Mouse (Mus musculus): Measurements from ENCODE around the gene Zfp422. TPM values are rescaled to one million over a fixed set of nuclear protein-coding genes. Genes with fewer than 3 reads are reported as not detected.

Zfp422 gene
- not detected in 2 replicates for polyA plus RNA-seq (2012; ENCODE audit: insufficient read depth, insufficient read length, low replicate concordance, missing spikeins)

- WGBS = under 1% methylated on average over 56 of the region's 56 CpGs
- Histone ChIP-seq H3K4me1 (ENCODE audit: control insufficient read depth, insufficient read depth, low read length) (no peaks in the 10 kb centered on the region), H3K4me3 (ENCODE audit: insufficient read depth, low read depth, low read length) (peak within 1 kb of the TSS; percentile 94), H3K27ac (ENCODE audit: insufficient read depth, low read depth, low read length) (peak within 1 kb of the TSS; percentile 72)
- TF ChIP-seq CTCF (IDR thresholded peaks at IDR 0.05; ENCODE audit: insufficient read depth, low read depth, low read length) = no peak
- peak; percentile 62; the same call in 1 of the 2 replicates for TF ChIP-seq POLR2A (IDR thresholded peaks at IDR 0.05; ENCODE audit: insufficient read depth, low read depth, low read length)
Measured at GRCm38 (mm10) chr6:116628539-116629171, at the start of gene Zfp422. Zfp422 (minus strand) TSS chr6:116628999.

GRCm38 (mm10) chr6:116677321-116677720 lies 48.5 kb upstream of the Zfp422 start:
- peaks cover 13% of the 10 kb centered on the region for H3K4me1 ChIP-seq (ENCODE audit: control insufficient read depth, insufficient read depth, low read length)
- TF ChIP-seq CTCF (IDR thresholded peaks at IDR 0.05; ENCODE audit: insufficient read depth, low read depth, low read length) = no peak
- no peak for TF ChIP-seq POLR2A (IDR thresholded peaks at IDR 0.05; ENCODE audit: insufficient read depth, low read depth, low read length)
- no peak overlapping the region for H3K4me3 ChIP-seq (ENCODE audit: insufficient read depth, low read depth, low read length)
- WGBS = 82% methylated on average over 6 of the region's 6 CpGs
- H3K27ac ChIP-seq (ENCODE audit: insufficient read depth, low read depth, low read length) = no peak overlapping the region

- peaks cover 13% of the 10 kb centered on the region for H3K4me1 ChIP-seq (ENCODE audit: control insufficient read depth, insufficient read depth, low read length)
- TF ChIP-seq POLR2A (IDR thresholded peaks at IDR 0.05; ENCODE audit: insufficient read depth, low read depth, low read length) (no peak), CTCF (IDR thresholded peaks at IDR 0.05; ENCODE audit: insufficient read depth, low read depth, low read length) (no peak)
- no peak overlapping the region for H3K27ac ChIP-seq (ENCODE audit: insufficient read depth, low read depth, low read length)
- WGBS = 83% methylated on average over 10 of the region's 10 CpGs
- no peak overlapping the region for H3K4me3 ChIP-seq (ENCODE audit: insufficient read depth, low read depth, low read length)
Measured at GRCm38 (mm10) chr6:116676355-116676913, 47.6 kb upstream of the Zfp422 start.

- Histone ChIP-seq H3K4me1 (ENCODE audit: control insufficient read depth, insufficient read depth, low read length) (peaks cover 24% of the 10 kb centered on the region), H3K27ac (ENCODE audit: insufficient read depth, low read depth, low read length) (no peak overlapping the region), H3K4me3 (ENCODE audit: insufficient read depth, low read depth, low read length) (peak overlapping the region; percentile 51)
- WGBS = 38% methylated on average over 16 of the region's 16 CpGs
- TF ChIP-seq POLR2A (IDR thresholded peaks at IDR 0.05; ENCODE audit: insufficient read depth, low read depth, low read length) (no peak), CTCF (IDR thresholded peaks at IDR 0.05; ENCODE audit: insufficient read depth, low read depth, low read length) (no peak)
Measured at GRCm38 (mm10) chr6:116674283-116674886, 45.6 kb upstream of the Zfp422 start.

GRCm38 (mm10) chr6:116673471-116674282 lies 44.9 kb upstream of the Zfp422 start, which contains the start of gene Rassf4:
Rassf4 (minus strand) TSS chr6:116673952.
- 1% methylated on average over 44 of the region's 44 CpGs for WGBS
- Histone ChIP-seq H3K4me1 (ENCODE audit: control insufficient read depth, insufficient read depth, low read length) (peaks cover 24% of the 10 kb centered on the region), H3K4me3 (ENCODE audit: insufficient read depth, low read depth, low read length) (peak within 1 kb of the TSS; percentile 51), H3K27ac (ENCODE audit: insufficient read depth, low read depth, low read length) (no peak within 1 kb of the TSS)
- TF ChIP-seq POLR2A (IDR thresholded peaks at IDR 0.05; ENCODE audit: insufficient read depth, low read depth, low read length) (no peak), CTCF (IDR thresholded peaks at IDR 0.05; ENCODE audit: insufficient read depth, low read depth, low read length) (no peak)

GRCm38 (mm10) chr6:116672349-116672748 lies 43.5 kb upstream of the Zfp422 start:
- Histone ChIP-seq H3K4me1 (ENCODE audit: control insufficient read depth, insufficient read depth, low read length) (peaks cover 24% of the 10 kb centered on the region), H3K27ac (ENCODE audit: insufficient read depth, low read depth, low read length) (no peak overlapping the region), H3K4me3 (ENCODE audit: insufficient read depth, low read depth, low read length) (no peak overlapping the region)
- TF ChIP-seq POLR2A (IDR thresholded peaks at IDR 0.05; ENCODE audit: insufficient read depth, low read depth, low read length) = no peak
- no peak for TF ChIP-seq CTCF (IDR thresholded peaks at IDR 0.05; ENCODE audit: insufficient read depth, low read depth, low read length)
- 87% methylated on average over 5 of the region's 5 CpGs for WGBS

- Histone ChIP-seq H3K4me1 (ENCODE audit: control insufficient read depth, insufficient read depth, low read length) (peaks cover 24% of the 10 kb centered on the region), H3K4me3 (ENCODE audit: insufficient read depth, low read depth, low read length) (no peak overlapping the region), H3K27ac (ENCODE audit: insufficient read depth, low read depth, low read length) (no peak overlapping the region)
- 91% methylated on average over 4 of the region's 4 CpGs for WGBS
- no peak for TF ChIP-seq CTCF (IDR thresholded peaks at IDR 0.05; ENCODE audit: insufficient read depth, low read depth, low read length)
- TF ChIP-seq POLR2A (IDR thresholded peaks at IDR 0.05; ENCODE audit: insufficient read depth, low read depth, low read length) = no peak
Measured at GRCm38 (mm10) chr6:116671768-116672167, 43.0 kb upstream of the Zfp422 start.

- peaks cover 24% of the 10 kb centered on the region for H3K4me1 ChIP-seq (ENCODE audit: control insufficient read depth, insufficient read depth, low read length)
- TF ChIP-seq CTCF (IDR thresholded peaks at IDR 0.05; ENCODE audit: insufficient read depth, low read depth, low read length) (no peak), POLR2A (IDR thresholded peaks at IDR 0.05; ENCODE audit: insufficient read depth, low read depth, low read length) (no peak)
- 73% methylated on average over 5 of the region's 5 CpGs for WGBS
- H3K4me3 ChIP-seq (ENCODE audit: insufficient read depth, low read depth, low read length) = no peak overlapping the region
- H3K27ac ChIP-seq (ENCODE audit: insufficient read depth, low read depth, low read length) = no peak overlapping the region
Measured at GRCm38 (mm10) chr6:116671031-116671430, 42.2 kb upstream of the Zfp422 start.
